Mouse (Mus musculus): Measurements from ENCODE around the gene P3h2.

P3h2 gene

DNA sequence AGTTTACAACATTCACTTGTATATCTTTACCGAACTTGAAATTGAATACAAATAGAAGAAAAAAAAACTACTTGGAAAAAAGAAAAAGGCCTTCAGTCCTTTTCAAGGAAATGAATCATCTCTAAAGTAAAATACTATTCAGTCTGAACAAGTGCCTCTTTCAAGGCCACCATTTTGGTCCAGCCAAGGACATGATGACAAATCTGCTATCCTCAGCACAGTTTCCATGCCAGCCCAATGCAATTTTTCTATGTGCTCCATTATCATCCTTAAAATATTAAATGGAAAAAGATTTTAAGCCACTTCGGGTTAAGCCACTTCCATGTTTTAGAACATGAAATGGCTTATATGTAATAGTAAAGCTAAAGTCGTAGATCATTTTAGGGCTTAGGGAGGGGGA, 35.2 kb downstream of the P3h2 start:
- DNase-seq (ENCODE audit: low spot score in 2 of 2): no peak

DNA sequence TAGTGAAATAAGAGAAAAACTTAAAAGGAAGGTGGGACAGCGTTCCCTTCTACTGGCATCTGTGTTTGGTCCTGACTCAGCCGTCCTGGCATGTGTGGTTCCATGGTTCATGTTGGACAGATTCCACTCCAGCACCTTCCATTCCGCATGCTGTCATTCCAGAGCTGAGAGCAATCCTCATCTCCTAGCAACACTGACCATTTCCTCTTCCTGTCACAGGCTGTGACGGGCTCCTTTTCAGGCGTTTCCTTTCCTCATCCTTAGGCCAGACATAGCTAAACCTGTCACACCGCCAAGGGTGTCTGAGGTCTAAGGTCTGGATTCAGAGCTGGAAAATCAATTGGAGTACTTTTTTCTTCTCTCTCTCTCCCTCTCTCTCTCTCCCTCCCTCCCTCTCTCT, 40.5 kb downstream of the P3h2 start:
- no peak for DNase-seq (ENCODE audit: low spot score in 2 of 2)

DNA sequence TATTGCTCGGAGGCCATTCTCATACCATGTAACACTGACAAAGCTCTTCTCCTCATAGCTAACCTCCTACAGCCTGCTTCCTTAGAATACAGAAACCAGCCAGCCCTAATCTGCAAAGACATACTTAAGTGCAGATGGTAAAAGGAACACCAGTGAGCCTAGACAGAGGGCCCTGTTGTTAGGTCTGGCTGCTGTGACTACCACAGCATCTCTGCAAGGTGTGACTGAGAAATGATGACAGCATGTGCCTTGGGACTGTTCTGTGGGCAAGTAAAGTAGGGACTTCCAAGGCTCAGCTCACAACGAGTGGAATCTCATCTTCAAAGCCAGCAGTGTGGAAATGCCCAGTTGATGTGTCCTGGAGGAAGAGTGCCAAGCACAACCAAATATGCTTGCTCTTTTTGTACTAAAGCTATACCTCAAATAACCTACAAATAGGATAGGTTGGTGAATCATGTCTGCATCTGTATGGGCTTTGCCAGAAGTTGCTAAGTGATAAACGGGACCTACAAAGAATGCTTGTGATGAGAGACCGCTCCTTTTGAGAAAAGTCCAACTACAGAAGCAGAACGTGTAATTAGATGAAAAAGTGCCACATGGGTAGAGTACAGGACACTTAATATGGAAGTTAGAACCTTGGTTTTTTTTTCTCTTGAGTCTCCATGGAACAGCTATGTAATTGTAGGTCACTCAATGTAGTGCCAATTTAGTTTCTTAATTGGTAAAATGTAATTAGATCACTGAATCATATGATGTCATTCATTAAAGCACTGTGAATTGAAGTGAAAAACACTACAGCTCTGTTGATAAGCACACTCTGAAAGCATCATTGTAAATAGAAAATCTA, 45.1 kb downstream of the P3h2 start:
- no peak for DNase-seq (ENCODE audit: low spot score in 2 of 2)

DNA sequence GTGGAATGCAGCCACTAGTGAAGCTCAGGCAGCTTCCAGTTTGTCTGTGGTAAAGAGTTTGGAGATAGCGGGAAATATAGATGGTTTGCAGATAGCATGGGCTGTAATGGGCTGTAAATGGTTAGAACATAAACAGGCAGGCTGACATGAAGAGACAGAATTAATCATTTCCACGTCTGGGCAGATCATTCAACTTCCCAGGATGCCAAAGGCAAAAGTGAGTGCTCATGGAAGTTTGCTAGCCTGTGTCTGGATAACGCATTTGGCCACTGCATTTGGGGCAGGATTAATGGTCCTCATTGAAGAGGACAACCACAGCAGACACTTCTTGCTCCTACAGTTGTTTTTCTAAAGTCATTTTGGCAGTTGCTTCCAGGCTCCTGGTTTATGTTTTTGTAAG, 52.0 kb downstream of the P3h2 start:
- DNase-seq (ENCODE audit: low spot score in 2 of 2): no peak

DNA sequence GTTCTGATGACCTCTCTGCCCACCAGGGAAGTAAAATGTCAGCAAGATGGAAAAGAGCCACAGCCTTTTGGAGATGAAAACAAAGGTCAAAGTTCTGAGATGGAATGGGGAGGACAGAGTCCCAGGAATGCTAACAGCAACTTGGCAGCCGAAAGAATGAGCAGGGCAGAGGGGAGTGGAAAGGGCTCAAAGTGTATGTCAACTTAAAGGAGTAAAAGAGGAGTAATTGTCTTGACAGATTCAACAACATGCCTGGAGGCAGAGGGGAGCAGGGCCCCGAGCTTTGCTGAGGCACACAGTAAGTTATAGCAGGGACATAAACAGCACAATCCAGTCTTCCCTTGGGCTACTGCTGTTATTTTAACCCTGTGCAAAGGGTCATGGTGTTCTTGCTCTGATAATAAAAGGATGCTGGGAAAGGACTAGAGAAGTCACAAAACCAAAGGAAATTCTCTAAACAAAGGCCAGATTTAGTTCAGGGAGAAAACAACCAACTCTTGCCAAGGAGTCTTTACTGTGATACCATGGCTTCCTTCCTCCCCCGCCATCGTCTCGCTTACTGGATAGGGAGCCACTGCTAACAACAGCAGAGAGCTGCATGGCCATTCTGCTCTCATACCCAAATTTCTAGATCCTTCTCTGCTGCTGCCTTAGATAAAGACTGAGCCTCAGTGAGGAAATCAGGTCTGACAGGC, 56.0 kb downstream of the P3h2 start:
- no peak for DNase-seq (ENCODE audit: low spot score in 2 of 2)

DNA sequence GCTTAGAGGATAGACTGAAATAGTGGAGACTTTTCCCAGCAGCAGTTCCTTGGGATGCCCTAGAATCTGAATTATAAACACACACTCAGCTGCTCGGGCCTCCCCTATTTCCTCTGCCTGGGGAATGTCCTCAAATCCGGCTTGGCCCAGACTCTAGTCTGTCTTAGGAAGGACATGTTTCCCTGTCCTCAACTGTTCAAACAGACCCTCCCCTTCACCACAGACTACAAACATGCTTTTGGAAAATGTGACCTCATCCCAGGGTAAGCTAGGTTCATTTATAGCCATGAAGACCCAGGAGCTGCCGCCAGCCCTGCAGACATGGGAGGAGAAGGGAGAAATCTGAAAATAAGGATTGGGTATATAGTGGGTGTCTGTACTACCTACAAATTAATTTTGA, 57.7 kb downstream of the P3h2 start:
- no peak for DNase-seq (ENCODE audit: low spot score in 2 of 2)

DNA sequence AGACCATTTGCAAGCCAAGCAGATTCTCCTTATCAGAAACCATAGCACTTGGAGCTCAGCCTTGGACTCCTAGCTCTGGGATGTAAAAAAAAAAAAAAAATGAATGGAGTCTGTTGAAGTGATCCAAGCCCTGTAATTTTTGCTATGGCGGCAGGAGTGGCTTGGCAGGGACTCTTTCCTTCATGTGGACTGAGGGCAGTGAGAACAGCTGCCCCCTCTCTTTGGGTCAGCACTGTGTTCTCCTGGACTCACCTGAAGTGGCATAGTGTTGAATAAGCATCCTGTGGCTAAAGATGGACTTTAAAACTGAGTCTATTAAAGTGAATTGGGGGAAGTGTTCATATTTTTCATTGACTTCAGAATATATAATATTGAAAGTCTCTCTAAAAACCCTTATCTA, 58.2 kb downstream of the P3h2 start:
- no peak for DNase-seq (ENCODE audit: low spot score in 2 of 2)

DNA sequence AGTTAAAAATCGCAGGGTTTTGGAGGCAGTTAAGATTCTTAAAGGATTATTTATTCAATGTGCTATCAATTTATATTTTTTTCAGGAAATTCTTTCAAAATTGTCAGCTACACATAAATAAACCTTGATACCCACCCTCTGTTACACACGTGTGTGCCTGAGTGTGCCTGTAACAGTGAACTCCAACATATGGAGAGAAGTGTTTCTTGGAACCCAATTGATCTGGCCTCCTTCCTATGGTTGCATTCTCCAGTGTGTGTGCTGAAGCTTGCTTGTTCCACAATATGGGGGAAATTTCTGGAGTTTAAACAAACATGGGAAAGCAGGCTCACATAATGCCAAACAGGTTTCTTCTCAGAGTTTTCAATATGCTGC, 63.7 kb downstream of the P3h2 start:
- no peak for DNase-seq (ENCODE audit: low spot score in 2 of 2)

DNA sequence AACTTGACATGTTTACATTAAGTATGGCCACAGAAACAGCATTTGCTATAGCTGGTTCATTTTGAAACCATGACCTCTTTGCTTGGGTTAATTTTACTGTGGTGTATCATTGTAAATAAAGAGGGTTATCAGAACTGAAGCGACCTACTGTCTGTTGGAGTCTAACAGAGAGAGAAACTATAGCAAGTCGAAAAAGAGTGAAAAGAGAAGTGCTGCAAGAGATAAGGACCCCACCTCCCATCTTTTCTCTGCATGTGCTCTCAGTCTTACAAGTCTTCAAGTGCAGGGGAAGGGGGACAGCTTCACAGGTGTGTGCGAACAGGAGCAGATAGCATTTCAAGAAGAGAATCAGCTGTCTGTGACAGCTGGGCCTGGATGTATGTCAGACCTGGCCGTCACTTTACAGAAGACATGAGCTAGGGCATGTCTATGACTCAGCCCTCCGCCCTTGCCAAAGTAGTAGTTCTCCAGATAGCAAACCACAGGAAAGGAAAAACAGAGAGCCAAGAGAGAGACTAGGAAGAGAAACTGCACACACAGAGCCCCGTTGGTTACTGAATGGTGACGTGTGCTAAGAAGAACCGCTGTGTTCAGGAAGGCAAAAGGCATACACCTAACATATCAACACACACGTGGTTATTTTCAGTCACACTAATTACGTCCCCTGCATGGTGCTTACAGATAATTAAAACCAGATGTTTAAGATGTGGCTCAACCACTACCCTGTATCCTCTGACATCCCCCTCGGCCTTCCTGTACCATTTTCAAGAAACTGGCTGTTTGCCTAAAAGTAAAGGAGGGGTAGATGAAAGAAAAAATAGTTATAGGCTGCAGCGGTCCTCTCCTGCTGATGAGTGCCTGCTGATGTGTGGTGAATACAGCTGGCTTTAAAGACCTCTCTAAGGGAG, 64.3 kb downstream of the P3h2 start:
- DNase-seq (ENCODE audit: low spot score in 2 of 2): no peak

DNA sequence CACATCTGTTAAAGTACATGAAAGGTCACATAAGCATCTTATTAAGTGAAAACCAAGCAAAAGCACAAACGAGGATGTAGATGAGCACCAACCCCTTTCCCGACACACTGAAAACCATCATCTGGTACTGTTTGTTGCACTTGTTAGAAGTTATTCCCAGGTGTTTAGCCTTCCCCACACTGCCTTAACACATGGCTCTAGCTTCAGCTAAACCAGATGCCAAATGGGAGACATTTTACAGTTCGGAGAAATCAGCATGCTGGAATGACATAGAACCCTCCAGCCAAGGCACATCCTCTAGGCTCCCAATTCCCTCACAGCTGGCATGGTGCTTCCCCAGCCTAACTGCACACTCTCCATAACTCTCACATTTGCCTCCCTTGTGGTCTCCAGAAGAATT, 66.3 kb downstream of the P3h2 start:
- DNase-seq (ENCODE audit: low spot score in 2 of 2): no peak

DNA sequence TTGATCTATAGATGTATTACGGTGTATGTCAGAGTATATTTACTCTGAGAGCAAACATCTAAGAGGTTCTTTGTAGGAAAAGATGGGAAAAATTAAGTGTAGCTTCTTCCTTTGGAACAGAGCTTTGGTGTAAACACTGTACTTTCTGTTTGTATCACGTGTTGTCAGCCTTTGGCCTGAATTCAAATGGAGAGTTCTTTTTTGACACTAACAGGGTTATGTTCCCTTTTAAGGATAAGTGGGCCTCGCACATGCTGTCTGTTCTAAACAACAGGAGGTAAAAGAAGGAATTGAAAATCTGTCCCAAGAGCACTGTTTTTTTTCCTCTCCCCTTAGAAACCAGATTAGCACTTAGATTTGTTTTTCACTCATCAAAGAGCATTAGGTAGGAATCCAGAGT, 70.1 kb downstream of the P3h2 start:
- DNase-seq (ENCODE audit: low spot score in 2 of 2): no peak

DNA sequence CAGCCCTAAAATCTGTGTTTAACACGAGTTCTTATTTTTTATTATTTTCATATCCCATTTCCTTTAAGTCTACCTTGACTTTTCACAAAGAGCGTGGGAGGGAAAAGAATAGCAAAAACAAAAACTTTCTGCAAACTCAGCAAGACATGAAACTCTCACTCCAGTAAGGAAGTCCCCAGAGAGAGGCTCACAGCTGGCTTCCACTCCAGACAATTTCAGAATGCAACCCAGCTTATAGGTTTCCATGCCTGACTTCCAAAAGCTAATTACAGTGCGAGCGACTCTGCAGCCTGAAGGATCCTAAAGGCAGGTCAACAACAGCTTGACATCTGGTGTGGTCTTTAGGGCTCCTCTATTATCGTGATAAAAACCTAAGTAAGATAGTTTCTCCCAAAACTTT, 70.5 kb downstream of the P3h2 start:
- no peak for DNase-seq (ENCODE audit: low spot score in 2 of 2)

DNA sequence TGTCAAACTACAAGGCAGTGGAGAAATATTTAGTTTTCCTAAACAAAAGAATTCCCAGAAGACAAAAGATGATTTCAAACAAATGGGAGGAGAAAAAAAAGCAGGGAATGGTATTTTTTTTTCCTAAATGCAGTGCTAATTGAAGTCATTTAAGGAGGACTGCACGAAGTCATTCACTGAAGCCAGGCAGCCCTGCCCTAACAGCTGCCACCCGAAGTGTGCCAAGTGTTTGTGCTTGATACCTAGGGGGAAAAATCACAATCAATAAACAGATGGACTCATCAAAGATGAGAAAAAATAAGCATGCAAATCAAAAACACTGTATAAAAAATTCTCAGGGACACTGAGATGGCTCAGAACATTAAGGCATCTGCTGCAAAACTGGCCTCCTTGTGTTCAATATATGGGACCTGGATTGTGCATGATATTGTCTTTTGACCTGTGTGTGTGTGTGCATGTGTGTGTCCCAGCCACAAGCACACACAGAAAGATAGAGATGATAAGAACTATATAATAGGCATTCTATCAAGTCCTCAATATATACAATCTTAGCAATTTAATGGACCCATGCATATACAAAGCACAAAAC, 76.1 kb downstream of the P3h2 start:
- DNase-seq (ENCODE audit: low spot score in 2 of 2): no peak

DNA sequence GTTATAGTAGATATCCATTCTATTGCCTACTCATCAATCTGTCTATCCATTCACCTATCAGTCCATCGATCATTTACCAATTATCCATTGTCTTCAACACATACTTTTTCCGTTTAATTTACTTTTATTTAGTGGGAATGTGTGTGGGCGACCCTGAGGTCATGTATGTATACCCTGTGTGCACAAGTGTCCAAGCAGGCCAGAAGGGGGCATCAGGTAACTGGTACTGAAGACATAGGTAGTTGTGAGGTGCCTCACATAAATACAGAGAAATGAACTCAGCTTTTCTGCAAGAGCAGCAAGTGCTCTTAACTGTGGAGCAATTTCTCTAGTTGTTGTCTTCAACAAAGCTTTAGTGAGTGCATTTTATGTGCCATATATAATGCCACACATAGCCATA, 79.2 kb downstream of the P3h2 start:
- DNase-seq (ENCODE audit: low spot score in 2 of 2): no peak

DNA sequence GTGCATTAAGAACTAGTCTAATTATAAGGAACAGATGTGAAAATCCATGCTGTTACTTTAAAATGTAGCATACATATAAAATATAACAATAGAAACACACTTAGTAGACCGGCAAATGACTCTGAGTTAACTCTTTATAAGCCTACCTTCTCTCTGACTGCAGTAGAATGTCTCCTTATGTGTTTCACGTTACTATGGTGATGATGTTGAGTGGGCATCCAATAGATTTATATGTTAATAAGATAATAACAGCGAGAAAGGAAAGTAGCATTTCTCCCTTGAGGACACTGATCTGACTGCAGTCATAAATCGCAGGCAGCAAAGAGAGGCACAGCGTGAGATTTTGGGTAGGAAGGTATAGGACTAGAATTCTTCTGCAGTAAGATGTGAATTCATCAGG, 81.0 kb downstream of the P3h2 start:
- DNase-seq (ENCODE audit: low spot score in 2 of 2): no peak

DNA sequence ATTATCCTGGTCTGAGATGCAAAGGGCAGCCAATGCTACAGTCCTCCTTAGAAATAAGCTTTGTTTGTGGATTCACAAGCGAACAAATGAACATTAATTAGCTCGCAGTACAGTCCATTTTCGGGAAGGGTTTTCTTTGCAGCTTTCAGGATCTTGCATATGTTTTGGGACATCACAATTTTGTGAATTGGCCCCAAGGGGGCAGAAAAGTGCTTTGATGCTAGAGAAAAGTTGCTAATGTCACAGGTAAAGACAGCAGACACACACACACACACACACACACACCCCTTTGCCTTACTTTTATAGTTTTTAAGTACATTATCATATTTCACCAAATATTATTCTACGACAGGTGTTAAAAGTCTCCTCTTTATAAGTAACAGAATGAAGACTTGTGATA, 82.2 kb downstream of the P3h2 start:
- DNase-seq (ENCODE audit: low spot score in 2 of 2): no peak

DNA sequence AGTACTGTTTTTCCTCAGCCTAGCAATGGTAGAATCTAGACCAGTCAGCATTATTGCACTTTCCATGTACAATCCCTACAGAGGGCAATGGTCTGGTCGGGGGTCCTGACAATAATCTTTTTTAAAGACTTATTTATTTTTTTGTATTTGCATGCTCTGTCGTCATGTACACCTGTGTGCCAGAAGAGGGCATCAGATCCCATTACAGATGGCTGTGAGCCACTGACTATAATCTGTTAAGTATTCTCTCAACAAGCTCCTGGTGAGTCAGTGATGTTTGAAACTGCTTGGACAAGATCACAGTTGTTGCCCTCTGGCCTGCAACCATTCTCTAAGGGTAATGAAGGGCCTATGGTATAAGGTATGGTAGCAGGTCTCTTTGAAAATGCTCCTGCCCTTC, 83.8 kb downstream of the P3h2 start:
- no peak for DNase-seq (ENCODE audit: low spot score in 2 of 2)

DNA sequence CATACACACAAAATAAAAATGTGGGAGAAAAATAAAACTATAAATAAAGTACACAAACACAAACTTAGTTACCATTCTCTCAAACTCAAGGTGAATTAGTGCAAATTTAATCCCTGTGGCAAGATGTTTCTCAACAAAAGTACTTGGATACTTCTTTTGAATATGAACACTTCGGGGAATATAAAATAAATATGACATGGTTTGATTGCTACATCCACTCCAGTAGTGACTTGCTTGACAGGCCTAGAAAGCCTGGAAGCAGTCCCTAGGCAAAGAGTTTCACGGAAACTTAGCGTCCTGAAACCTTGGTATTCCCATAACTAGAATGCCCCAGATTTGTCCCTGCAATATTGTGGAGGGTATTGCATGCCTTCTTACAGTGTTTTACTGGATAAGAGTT, 99.8 kb downstream of the P3h2 start:
- no peak for DNase-seq (ENCODE audit: low spot score in 2 of 2)

DNA sequence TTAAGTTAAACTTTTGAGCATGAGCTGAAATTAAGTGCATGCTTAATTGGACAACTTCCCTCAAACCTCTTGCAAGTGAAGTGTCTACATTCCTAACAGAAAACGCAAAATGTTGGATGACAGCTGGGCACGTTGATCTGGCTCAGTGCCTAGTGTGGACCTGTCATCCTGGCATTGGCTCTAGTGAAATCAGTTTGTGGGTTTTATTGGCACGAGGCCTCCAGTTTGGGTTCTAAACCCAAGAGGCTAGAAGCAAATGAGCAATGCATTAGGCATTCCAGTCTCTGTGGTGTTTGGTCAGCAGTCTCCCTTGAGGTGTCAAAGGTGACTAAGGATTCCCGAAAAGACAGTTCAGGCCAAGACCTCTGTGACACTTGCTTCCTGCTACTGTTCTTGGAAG, 102.3 kb downstream of the P3h2 start:
- peak in 1 of 2 experiments; percentile 37 for DNase-seq (ENCODE audit: low spot score in 2 of 2)

DNA sequence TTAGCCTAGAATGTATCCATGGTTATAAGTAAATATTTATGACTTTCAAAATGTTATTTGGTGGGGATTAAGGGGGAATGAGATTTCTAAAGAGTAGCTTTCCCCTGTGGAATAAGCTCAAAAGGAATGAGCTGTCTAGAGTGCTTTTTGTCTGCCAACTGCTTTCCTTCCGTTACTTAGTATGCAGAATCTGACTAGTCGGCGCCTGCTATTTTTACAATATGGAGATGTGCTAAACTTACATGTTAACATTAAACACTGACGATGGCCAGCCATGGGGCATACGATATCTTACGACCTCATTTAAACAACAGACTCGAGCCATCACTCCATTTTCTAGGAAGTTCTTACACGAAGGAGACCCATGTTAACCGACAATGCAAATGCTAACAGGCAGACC, 102.7 kb downstream of the P3h2 start:
- no peak for DNase-seq (ENCODE audit: low spot score in 2 of 2)

DNA sequence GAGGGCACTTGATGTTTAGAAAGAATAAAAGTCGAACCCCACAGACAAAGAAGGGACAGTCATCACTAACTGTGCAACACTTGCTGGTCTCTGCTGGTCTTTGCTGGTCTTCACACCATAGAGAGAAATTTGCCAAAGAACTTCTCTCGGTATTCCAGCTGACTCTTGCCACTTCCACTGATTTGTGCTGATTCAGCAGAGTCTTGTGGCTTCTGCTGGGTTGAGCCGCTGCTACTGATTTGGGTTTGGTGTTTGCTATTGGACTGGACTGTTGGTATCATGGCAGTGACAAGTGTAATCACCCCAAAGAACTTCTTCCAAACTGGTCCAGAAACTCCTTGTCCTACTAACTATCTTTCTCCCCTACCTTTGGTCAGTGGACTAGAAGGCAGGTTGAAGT, 111.0 kb downstream of the P3h2 start:
- no peak for DNase-seq (ENCODE audit: low spot score in 2 of 2)

DNA sequence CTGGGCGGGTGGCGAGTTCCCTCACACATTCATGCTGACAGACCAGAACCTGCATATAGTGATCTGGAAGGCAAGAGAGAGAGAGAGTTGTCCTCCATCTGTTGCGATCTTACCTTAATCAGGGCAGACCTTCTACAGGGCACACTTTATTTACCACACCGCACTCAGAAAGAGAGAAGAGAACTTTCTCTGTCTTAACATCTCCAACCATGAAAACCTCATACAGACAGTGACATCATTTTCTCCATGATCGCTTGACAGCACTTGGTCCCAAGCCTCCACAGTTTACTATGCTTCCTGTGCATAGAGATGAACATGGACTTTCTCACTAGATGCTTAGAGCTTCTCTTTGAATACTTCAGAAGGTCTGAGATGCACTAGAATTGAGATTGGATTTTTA, 118.4 kb downstream of the P3h2 start:
- DNase-seq (ENCODE audit: low spot score in 2 of 2): no peak

Data from cerebellum, postnatal 4 days (tissue).